Mouse (Mus musculus) CD4-positive, CD25-positive, alpha-beta regulatory T cell, adult 2 months (primary cell): Measurements from ENCODE around the gene 2310007B03Rik.
A peak's percentile ranks its signal among the peaks of the same experiment; 100 is the strongest.
"Not testable (repeated sequence)": the region's sequence is repeated elsewhere in the genome, so short reads cannot be mapped to it uniquely, and the experiment has no call there.

ENCODE experiments used
- DNase-seq: peaks from one replicate; pipeline ENCODE4 v3.0.0-alpha.2; 2012; ENCODE audit warnings: low read depth, low spot score

Gene 2310007B03Rik

DNA sequence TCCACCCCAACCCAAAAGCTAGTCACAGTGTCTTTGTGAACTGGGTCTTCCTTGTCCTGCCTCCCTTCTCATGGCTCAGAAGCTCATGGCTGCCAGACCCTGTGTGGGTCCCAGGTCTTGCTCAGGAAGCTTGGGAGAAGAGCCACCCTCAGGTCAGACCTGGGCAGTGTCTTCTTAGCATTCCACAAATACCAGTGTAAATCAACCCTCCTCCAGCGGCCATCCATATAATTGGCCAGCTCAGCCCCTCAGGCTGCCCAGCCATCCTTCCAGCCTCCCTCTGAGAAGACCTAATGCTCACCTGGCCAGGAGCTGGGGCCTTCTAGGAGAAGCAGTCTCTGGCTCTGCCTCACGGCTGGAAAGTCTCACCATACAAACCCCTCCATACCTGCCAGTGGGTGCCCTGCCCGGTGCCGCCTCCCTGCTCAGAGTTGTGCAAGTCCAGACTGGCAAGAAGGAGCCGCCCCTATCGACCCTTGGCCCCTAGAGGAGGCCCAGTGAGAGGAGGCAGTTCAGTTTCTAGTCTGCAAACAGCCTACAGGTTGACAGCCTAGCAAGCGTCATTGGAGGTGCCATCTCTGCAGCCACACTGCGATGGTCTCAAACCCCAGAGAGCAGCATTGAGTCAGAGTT, at the start of gene 2310007B03Rik:
Gene 2310007B03Rik (minus strand): TSS at position 448 of the 633 bp plus-strand sequence.
- DNase-seq: no peak

DNA sequence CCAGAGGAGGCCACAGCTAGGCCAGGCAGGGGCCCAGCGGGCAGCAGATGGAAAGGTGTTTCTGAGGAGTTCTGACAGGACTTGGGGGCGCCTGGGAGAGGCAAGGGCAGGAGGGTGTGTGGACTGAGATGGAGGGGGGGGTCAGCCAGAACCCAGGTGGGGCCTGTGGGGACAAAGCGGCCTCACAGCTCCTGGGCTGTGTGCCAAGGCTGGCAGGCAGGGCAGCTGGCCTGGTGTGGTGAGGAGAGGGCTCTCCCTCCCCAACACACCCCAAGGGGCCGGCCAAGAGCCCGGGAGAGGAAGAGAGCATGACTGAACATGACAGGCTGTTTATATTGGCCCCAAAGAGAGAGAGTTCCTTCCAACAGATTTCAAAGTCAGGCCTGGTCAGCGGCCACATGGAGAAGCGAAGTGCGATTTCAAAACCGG, 49.5 kb upstream of the 2310007B03Rik start:
- no peak for DNase-seq

DNA sequence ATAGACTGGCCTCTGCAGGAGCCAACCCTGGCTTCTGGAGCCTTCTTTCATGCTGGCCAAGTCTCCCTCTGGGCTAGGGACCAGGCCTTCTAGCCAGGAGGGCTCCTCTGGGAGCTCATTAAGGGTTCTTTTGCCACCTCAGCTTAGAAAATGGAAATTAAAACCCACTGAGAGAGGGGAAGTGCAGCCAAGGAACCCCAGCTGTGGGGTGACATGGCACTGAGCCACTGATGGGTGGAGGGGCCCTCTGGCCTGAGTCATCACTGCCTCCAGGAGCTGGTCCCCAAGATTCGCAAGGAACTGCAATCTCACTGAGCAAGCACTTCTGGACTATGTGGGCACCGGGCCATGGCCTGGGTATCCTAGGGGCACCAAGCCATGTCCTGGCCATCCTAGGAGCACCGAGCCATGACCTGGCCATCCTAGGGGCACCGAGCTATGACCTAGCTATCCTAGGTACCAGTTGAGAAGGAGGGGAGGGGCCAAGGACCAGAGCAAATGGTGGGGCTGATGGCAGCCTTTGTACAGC, 46.9 kb upstream of the 2310007B03Rik start:
- DNase-seq: no peak

DNA sequence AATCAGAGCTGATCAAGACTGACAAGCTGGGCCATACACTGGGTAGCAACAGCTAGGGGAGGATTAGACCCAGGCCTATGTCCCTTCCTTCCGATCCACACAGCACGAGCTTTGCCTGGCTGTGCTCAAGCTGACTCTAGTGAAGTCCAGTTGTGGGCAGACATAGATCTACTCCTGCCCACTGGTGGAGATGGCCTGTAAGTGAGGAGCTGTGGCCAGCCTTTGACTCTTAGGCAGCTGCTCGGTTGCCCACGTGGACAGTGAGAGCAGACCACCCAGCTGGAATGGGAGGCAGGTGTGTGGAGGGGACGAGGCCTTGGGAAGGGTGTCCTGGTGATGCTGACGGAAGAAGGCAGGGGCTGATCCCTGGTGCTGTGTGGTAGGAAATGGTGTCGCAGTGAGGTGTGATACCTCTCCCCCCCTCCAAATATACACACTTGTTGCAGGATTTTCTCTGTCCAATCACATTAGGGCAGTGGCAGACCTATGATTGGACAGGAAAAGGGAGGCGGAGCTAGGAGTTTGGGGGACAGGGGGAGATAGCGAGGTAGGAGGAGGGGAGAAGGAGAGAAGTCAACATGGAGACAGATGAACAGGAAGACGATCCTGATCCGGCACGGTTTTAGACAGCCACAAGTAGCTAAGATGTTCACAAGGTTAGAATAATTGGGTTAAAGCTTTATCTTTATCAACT, 45.7 kb upstream of the 2310007B03Rik start:
- DNase-seq: no peak

DNA sequence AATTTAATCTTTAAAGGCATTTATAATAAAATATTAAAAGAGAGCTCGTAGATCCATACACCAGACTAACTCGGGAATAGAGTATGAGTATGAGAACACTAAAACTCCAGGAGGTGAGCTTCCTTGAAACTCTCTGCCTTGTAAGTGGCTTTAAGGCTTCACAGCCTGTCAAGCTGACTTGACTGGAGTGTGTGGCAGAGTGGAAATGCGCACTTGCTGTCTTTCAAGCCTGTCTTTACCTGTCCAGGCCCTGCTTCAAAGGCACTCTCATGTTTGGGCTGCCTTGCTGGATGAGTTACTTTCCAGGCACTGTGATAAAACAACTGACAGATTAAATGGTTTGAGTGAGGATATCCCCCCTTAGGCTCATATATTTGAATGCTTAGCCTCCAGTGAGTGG, 37.2 kb upstream of the 2310007B03Rik start:
- DNase-seq: no peak

DNA sequence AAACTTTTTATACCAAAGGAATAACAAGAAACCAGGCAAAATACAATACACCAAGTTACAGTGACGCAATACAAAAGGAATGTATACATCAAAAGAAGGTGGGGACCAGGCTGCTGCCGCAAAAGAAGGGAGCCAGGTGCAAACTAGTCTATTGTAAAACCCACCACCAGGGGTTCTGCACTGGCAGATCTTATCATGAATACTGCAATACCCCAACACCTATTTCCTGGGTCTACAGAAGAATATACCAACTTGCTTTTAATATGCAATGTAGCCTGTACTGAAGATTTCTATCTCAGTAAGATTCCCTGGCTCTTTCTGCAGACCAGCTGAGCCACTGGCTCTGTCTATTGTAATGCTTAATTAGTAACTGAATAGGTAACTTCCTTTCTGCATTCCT, 36.7 kb upstream of the 2310007B03Rik start:
- DNase-seq: not testable (repeated sequence)

DNA sequence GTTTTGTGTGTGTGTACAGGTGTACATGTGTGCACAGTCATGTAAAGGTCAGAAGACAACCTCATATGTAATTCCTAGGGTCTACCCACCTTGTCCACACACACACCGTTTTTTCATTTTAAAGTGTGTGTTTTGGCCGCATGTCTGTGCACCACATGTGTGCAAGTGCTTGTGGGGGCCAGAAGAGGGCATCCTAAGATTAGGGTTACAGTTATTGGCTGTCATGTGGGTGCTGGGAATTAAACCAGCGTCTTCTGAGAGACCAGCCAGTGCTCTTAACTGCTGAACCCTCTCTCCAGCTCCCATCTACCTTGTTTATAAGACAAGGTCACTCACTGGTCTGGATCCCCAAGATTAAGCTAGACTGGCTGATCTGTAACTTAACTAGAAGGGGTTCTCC, 34.2 kb upstream of the 2310007B03Rik start:
- DNase-seq: no peak

DNA sequence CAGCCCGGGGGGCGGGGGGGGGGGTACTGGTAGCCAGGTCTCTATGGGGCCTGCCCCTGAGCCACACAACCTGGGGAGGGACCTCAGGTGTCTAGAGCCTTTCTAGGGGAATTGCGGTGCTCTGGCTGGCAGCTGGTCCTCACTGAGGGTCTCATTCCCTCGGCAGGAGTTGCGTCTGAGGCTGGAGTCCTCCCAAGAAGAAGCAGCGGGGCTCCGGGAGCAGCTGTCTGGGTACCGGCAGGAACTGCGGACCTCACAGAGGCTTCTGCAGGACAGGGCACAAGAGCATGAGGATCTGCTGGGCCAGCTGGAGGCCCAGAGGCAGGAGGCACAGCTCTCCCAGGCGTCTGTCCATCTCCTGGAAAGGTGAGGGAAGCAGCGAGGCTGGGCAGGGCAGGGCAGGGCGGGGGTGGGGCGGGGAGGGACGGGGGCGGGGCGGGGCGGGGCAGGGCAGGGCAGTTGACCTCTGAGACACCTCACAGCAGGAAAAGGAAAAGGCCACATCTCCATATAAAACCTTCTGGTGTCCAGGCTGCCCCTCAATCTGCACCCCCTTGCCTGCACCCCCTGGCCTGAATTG, 30.1 kb upstream of the 2310007B03Rik start:
- no peak for DNase-seq

DNA sequence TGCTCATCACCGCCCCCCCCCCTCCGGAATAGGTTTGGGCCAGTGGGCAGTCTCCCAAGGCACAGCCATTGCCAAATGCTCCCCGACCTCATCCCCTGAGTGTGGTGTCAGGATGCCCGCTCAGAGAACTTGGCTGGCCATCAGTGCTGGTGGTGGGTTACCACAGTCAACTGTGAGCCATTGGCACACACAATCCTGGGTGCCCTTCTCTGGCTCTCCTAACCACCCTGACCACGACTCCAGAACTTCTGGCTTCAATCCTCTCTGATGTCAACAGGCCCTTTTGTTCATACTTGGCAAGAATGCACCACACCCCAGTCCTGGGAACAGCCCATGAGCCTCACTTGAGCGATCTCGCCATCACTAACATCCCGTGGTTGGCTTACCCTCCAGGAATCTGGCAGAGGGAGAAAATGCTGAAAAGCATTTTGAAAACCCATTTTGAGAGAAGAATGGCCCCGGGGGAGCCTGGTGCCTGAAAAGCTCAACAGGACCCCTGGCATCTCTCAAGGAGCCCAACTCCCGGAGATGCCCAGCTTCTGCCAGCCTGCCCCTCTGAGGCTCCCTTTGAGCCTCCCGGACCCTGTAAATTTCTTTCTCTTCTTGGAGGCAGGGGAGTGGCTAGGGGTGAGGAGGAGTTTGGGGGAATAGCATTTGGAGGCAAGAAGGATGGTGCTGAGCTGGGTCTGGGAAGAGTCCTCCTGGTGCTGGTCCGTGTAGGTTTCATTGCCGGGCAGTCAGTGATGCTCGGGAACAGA, 23.5 kb upstream of the 2310007B03Rik start:
- no peak for DNase-seq

DNA sequence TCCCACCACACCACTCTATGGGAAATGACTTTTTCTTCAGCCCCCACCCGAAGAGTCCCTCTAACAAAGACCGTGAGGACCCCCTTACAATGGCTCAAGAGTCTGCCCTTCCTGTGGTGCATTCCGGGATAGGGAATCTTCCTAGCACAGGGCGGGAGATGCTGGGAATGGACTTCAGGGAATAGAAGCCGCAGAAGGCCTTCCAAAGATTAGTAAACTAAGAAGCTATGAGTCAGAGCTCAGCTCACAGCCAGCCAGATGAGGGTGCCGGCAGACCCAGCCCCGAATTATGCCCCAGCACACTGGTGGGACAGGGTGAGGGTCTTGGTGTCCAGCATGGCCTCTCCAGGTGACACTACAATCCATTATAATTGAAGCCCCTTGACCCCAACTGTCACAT, 21.5 kb upstream of the 2310007B03Rik start:
- no peak for DNase-seq

DNA sequence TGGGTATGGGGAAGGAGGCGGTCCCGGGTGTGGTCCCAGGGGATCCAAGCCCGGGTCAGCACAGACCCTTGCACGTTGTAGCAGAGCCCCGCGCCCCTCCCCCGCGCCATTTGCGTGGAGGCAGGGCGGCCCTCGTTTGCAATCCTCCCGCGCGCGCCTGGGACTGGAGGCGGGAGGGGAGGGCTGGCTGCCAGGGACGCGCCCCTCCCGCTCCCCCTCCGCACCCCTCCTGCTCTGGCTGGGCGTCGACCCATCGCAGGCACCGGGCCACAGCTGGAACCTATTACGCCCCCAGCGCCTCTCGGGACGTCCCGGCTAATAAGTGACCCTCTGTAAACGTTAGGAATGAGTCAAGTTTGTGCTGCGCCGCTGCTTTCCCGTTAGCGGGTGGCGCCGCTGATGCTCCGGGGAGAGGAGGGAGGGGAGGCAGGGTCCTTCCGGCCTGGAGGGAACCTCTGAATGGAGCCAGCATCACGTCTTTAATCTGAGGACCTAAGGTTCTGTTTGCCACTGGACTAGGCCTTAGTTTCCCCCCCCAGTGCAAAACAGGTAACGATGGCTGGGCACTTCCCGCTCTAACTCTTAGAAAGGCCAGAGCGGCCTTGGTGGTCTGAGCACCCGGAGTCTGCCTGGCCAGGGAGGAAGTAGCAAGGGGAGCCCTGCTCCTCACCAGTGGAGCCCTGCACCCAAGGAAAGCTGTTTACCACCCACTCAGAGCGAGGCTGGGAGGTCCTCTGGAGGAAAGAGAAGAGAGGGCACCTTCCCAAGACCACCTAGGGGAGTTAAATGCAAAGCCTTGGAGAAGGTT, 16.0 kb upstream of the 2310007B03Rik start:
- DNase-seq: no peak

DNA sequence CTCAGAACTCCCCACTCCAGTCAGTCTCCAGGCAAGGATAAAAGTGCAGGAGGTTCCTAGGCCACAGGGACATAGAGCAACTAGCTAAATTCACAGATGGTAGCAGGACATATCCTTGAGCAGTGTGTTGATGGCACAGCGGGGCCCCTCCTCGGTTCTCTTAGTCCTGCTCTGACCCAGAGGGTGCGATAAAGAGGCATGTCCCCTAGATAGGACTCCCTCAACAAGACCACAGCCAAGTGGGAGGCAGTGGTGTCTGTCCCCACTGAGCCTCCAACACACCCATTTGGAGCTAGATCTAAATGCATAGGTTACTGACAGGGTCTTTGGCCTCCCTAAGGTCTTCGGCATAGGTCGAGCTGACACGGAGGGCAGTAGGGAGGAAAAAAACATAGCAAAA, 15.1 kb upstream of the 2310007B03Rik start:
- no peak for DNase-seq

DNA sequence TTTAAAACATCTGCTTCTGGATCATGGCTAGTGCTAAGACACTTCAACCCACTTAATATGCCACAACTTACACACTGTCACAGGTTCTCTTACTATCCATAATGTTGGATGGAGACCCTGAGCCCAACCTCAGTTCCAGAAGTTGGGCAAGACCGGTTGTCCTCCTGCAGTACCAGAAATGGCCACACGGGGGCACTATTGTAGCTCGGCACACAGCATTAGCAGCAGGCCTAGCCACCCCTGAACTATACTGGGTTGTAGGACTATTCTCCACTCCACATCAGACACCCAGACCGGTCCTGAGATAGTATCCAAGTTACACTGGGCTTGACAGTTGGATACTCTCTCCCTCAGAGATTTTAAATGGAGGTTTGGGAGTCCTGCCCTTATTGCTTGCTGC, 13.7 kb upstream of the 2310007B03Rik start:
- DNase-seq: peak; percentile 84

DNA sequence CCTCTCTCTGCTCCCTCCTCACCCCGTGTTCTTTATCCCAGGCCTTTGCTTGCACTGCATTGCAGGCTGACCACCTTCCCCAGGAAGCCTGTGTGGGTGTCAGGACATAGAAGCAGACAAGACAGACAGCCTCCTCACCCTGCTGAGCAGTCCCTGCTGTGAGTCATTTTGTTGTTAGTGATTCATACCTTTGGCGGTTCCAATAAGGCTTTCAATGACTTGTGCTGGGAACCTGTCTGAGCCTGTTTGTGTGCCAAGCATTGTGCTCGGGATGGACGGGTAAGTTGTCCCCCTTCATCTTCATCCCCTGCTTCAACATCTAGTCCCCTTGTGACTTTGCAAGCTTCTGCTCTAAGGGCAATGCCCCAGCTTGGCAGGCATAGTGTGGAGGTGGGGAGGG, 12.9 kb upstream of the 2310007B03Rik start:
- DNase-seq: no peak

DNA sequence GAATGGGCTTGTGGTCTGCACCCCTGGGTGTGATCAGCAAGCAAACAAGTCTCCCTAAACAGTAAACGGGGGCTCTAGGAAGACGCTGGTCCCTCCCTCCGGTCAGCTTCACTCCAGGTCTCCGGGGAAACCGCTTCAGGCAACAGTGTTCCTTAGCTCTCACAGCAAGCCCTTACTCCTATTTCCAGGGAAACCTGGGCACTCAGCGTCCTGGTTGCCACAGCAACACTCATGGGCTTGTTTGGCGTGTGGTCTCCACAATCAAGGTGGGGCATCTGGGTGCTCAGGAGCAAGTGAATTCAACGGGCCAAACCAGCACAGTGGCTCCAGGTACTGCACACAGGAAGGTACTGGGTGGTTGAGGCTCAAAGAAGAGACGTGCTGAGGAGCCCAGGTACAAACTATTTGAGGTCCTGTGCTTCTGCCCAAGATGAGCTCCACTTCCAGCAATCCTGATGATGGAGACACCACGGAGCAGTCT, 7.6 kb upstream of the 2310007B03Rik start, which contains the start of gene Crocc2:
Gene Crocc2 (plus strand): TSS at position 431 of the 481 bp plus-strand sequence.
- DNase-seq: no peak

DNA sequence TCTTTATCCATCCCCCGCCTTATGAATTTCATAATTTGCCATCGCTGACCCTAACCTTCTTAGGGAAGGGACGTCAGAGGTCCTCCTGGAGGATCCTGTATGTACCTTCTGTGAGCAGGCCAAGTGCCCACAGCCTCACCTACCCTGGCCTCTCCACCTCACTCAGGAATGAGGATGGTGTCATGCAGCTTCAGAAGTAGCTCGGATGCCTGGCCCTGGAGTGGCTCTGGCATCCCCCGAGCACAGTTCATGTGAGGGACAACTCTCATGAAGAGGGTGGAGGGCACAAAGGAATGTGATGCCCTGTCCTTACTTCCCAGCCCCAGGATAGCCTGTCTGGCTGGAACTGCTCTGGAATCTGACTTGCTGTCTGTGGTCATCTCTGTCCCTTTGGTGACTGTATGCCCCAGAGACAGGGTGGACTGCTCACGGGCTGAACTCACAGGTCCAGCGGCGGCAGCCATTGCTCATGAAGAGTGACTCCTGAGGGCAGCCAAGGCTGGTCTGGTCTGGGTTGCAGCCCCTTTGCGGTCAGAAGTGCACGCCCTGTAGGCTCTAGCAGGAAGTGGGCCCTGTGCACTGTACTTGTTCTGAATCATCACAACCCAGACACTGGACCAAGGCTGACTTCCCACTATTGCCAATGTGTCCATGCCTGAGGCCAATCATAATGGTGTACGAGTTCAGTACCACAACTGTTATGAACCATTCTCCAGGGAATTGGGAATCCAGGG, 5.8 kb upstream of the 2310007B03Rik start:
- no peak for DNase-seq

DNA sequence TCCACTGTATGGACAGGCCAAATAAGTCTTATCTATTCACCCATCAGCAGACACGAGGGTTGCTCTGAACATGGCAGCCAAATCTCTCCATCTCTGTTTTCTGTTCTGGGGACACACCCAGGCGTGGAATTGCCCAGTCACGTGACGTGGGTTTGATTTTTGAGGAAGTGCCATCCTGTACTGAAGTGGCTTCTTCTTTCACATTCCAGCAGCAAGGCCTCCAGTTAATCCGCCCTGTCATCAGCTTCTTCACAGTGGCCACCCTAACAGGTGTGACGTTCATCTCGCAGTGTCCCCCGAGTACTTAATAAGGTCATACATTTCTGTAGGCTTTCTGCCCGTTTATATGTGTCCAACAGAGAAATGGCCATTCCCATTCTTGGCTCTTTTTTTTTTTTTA, 4.7 kb upstream of the 2310007B03Rik start:
- DNase-seq: no peak

DNA sequence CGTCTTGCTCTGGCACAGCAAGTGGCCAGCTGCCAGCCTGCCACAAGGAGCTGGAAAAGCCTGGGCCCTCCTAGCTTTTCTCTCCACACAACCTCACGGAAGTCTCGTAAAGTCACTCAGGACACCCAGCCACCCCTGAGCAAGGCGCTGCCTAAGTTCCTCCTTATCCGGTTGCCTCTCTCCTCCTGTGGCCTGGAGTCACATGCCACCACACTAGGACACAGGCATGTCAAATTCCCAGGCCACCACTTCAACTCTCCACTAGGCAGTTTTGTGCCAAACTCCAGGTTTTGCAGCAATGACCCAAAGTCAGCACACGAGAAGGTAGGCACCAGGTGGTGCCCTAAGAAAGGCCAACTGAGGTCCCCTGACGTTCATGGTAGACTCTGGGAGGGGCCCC, 1.8 kb upstream of the 2310007B03Rik start:
- DNase-seq: no peak

DNA sequence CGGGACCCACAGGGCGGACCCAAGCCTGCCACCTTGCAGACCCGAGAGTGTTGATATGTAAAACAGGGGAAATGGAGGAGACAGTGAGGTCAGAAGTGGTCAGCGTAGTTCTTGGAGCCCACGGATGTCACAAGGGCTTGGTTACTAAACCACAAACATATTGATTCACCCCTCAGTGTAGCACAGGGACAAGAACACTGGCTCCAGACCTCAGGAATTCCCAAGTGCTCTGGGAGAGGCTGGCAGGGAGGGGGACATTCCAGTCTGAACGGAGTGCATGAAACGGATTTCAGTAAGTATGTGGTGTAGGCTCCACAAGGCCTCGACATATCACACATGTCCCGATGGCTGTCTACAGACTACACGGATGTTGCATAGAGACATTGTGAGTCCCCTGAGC, 1.2 kb upstream of the 2310007B03Rik start:
- DNase-seq: no peak

DNA sequence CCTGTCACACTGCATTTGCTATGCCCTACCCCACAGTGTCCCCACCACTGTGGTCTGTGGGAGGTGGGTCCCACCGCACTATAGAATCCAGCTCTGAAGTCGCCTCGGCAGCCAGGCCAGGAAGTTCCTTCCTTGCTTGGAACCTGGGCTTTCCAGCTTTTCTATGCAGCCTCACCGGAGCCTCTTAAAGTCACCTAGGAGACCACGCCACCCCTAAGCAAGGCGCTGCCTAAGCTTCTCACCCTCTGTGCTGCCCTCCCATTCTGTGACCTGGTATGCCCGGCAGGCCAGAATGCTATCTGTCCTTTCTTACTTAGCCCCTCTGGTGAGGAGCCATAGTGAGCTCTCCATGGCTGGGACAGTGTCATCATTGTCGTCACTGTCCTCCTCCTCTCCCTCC, 602 bp upstream of the 2310007B03Rik start:
- no peak for DNase-seq
